Mouse (Mus musculus): ENCODE data around the gene Ak2. TPM values are rescaled to one million over a fixed set of nuclear protein-coding genes. Genes with fewer than 3 reads are reported as not detected.

Gene Ak2
- 133 and 134 TPM in 2 replicates for polyA plus RNA-seq (2014; fragmentation: Nextera tagmentation; extraction: Ambion mirVana)

DNA sequence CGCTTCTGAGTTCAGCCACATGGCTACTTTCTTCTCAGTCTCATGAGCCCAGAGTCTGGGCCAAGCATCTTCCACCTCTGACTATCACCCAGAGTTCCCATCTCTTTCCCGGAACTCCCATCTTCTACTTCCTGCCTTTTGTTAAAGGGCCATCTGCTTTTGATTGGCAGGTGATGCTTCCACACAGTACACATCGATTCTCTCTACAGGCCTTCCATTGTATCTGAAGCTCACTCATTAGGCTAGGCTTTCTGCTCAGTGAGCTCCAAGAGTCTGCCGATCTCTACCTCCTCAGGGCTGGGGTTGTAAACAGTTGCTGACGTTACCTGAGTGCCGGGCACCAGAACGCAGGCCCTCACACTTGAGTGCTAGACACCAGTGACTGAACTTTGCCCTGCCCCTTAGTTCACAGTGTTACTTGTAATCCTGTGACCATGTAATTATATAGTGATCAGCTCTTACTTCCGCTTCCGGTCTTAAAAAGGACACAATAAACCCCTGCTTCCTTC lies at the start of gene Ak2:
Ak2 (plus strand) TSS at position 459 of the 509 bp plus-strand sequence.
- no peak within 1 kb of the TSS for H3K27ac ChIP-seq (ENCODE audit: low read depth, low read length)
- WGBS, result 92% methylated on average over 9 of the region's 9 CpGs
- H3K36me3 ChIP-seq (ENCODE audit: control insufficient read depth, insufficient read depth, low read length), result no peaks in the 10 kb centered on the region
- peaks cover 8% of the 10 kb centered on the region for H3K4me1 ChIP-seq (ENCODE audit: control insufficient read depth, insufficient read depth, low read length)
- no peak within 1 kb of the TSS for H3K4me3 ChIP-seq (ENCODE audit: low read depth, low read length)
- H3K4me2 ChIP-seq (ENCODE audit: low read depth), result no peak within 1 kb of the TSS
- no peaks in the 10 kb centered on the region for H3K27me3 ChIP-seq (ENCODE audit: control insufficient read depth, insufficient read depth, low read length)
- DNase-seq (ENCODE audit: low spot score) (no peak), ATAC-seq (ENCODE audit: insufficient read depth, low FRiP score, low TSS enrichment) (no peak)
- no peaks in the 10 kb centered on the region for H3K9me3 ChIP-seq (ENCODE audit: control insufficient read depth, low read length)
- H3K9ac ChIP-seq (ENCODE audit: low read length), result no peak within 1 kb of the TSS

DNA sequence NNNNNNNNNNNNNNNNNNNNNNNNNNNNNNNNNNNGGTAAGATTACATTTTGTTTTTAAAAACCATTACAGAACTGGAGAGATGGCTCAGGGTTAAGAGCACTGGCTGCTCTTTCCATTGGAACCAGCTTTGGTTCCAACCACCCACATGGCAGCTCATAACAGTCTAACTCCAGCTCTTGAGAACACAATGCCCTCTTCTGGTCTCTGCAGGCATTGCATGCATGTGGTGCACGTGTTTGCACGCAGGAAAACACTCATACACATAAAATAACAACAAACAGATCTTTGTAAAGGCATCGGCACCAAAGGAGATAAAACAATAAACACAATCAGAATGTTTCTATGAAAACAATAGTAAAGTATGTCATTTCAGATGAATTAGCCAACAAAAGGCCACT lies 49.4 kb upstream of the Ak2 start:
- WGBS, result 65% methylated on average over 3 of the region's 3 CpGs

DNA sequence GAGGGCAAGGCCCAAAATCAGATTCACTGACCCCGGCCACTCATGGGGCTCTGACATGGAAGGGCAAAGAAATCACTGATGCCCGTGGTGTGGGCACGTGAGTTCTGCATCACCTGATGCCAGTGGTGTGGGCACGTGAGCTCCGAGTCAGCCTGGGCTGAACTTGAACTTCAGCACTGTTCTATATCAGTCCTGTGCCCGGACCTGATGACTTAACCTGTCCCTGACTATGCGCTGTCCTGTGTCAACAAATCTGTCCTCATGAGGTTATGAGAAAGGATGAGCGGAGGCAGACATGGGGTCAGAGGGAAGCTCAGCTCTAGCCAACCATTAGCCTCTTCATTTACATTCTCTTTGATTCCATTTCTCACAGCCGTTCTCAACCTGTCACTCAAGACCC lies 45.0 kb upstream of the Ak2 start:
- no peak for DNase-seq (ENCODE audit: low spot score)
- 82% methylated on average over 9 of the region's 9 CpGs for WGBS
- no peaks in the 10 kb centered on the region for H3K36me3 ChIP-seq (ENCODE audit: control insufficient read depth, insufficient read depth, low read length)

More for the DNA sequence above, 49.4 kb upstream of the Ak2 start:
- no peaks in the 10 kb centered on the region for H3K4me1 ChIP-seq (ENCODE audit: control insufficient read depth, insufficient read depth, low read length)
- DNase-seq (ENCODE audit: low spot score) (no peak), ATAC-seq (ENCODE audit: insufficient read depth, low FRiP score, low TSS enrichment) (no peak)
- H3K9ac ChIP-seq (ENCODE audit: low read length), result no peak overlapping the region
- H3K4me2 ChIP-seq (ENCODE audit: low read depth), result no peak overlapping the region
- H3K9me3 ChIP-seq (ENCODE audit: control insufficient read depth, low read length), result no peaks in the 10 kb centered on the region
- no peak overlapping the region for H3K4me3 ChIP-seq (ENCODE audit: low read depth, low read length)
- no peaks in the 10 kb centered on the region for H3K27me3 ChIP-seq (ENCODE audit: control insufficient read depth, insufficient read depth, low read length)
- no peaks in the 10 kb centered on the region for H3K36me3 ChIP-seq (ENCODE audit: control insufficient read depth, insufficient read depth, low read length)
- H3K27ac ChIP-seq (ENCODE audit: low read depth, low read length), result no peak overlapping the region

DNA sequence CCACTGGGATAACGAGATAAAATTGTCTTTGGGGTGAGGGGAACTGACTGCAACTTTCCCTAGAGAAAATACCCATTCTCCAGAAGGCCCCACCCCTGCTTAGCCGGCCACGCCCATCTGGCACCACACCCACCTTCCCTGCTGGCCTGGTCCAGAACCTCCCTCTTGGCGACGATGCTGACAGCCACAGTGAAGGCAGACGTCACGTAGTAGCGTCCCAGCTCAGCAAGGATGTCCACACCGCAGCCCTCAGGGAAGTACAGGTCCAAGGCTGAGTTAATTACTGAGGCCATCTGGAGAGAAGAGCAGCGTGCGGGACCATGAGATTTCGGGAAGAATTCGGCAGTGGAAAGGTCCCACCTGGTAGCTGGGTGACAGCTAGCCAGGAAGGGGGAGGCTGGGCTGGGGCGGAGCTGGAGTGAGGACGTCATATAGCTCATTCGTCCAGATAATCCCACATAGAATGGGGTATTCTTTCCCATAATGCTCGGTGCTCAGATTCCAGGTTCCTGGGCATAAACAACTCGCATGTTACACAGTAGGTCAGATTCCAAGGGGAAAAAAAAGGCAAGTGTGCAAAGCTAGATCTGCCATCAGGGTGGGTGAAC lies 44.3 kb upstream of the Ak2 start:
- Histone ChIP-seq H3K4me3 (ENCODE audit: low read depth, low read length) (no peak overlapping the region), H3K27me3 (ENCODE audit: control insufficient read depth, insufficient read depth, low read length) (no peaks in the 10 kb centered on the region), H3K9me3 (ENCODE audit: control insufficient read depth, low read length) (no peaks in the 10 kb centered on the region), H3K27ac (ENCODE audit: low read depth, low read length) (no peak overlapping the region), H3K36me3 (ENCODE audit: control insufficient read depth, insufficient read depth, low read length) (no peaks in the 10 kb centered on the region), H3K9ac (ENCODE audit: low read length) (no peak overlapping the region; the same call in 1 of the 2 replicates), H3K4me1 (ENCODE audit: control insufficient read depth, insufficient read depth, low read length) (no peaks in the 10 kb centered on the region), H3K4me2 (ENCODE audit: low read depth) (no peak overlapping the region)
- DNase-seq (ENCODE audit: low spot score) (no peak), ATAC-seq (ENCODE audit: insufficient read depth, low FRiP score, low TSS enrichment) (no peak)
- WGBS, result 22% methylated on average over 18 of the region's 18 CpGs

More for the DNA sequence above, 45.0 kb upstream of the Ak2 start:
- no peaks in the 10 kb centered on the region for H3K27me3 ChIP-seq (ENCODE audit: control insufficient read depth, insufficient read depth, low read length)
- no peaks in the 10 kb centered on the region for H3K4me1 ChIP-seq (ENCODE audit: control insufficient read depth, insufficient read depth, low read length)
- no peak overlapping the region for H3K27ac ChIP-seq (ENCODE audit: low read depth, low read length)
- no peak overlapping the region for H3K4me2 ChIP-seq (ENCODE audit: low read depth)
- H3K9ac ChIP-seq (ENCODE audit: low read length), result no peak overlapping the region
- H3K9me3 ChIP-seq (ENCODE audit: control insufficient read depth, low read length), result no peaks in the 10 kb centered on the region
- no peak overlapping the region for H3K4me3 ChIP-seq (ENCODE audit: low read depth, low read length)
- ATAC-seq (ENCODE audit: insufficient read depth, low FRiP score, low TSS enrichment), result no peak

DNA sequence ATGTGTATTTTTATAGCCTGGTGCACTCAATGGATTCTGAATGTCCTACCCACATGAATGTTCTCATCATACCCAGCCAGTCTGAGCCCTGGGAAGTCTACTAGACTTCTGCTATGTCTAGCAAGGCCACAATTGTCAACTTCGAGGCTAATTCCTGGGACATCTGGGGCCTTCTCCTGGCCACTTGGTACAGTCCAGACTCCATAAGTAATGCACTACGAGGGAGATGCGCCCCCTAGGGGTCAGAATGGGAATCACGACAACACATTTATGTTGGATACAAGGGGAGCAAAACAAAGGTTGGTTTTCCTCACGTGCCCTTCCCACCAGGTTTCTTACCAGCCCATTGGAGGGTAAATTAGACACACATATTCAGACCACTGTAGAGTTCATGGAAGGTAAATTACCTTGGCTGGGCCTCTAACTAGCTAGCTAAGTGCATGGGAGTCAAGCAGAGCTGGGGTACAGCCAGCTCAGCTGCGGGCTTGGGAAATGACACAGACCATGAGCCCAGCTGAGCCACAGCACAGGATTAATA lies 43.6 kb upstream of the Ak2 start:
- H3K4me1 ChIP-seq (ENCODE audit: control insufficient read depth, insufficient read depth, low read length), result no peaks in the 10 kb centered on the region
- DNase-seq (ENCODE audit: low spot score), result peak; percentile 69
- ATAC-seq (ENCODE audit: insufficient read depth, low FRiP score, low TSS enrichment), result no peak
- WGBS, result 33% methylated on average over 6 of the region's 6 CpGs
- H3K27me3 ChIP-seq (ENCODE audit: control insufficient read depth, insufficient read depth, low read length), result no peaks in the 10 kb centered on the region
- no peak overlapping the region for H3K27ac ChIP-seq (ENCODE audit: low read depth, low read length)
- no peak overlapping the region for H3K4me3 ChIP-seq (ENCODE audit: low read depth, low read length)
- no peaks in the 10 kb centered on the region for H3K36me3 ChIP-seq (ENCODE audit: control insufficient read depth, insufficient read depth, low read length)
- H3K4me2 ChIP-seq (ENCODE audit: low read depth), result no peak overlapping the region
- H3K9me3 ChIP-seq (ENCODE audit: control insufficient read depth, low read length), result no peaks in the 10 kb centered on the region
- no peak overlapping the region for H3K9ac ChIP-seq (ENCODE audit: low read length)

DNA sequence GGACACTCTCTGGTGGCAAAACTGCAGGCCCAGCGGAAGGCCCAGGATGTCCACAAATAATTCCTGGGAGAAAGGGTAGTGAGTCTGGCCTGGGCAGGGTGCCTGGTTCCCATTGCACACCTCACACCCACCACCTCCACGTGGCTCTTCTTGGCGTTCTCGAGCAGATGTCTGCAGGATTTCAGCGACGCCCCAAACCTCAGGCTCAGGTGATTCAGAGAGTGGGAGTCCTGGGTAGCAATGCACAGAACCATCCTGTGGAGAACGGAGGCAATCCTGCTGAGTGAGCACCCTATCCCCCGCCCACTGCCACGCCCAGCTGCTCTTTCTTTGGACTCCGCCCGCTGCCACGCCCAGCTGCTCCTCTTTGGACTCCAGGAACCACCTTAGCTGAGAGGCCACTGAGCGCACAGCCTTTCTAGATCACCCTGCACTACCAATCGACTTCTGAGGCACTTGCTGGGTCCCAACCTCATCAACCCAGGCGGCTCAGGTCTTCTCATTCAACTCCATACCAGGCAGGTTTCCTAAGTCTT lies 42.2 kb upstream of the Ak2 start:
- H3K4me3 ChIP-seq (ENCODE audit: low read depth, low read length), result no peak overlapping the region
- H3K4me2 ChIP-seq (ENCODE audit: low read depth), result no peak overlapping the region
- H3K27ac ChIP-seq (ENCODE audit: low read depth, low read length), result no peak overlapping the region
- ATAC-seq (ENCODE audit: insufficient read depth, low FRiP score, low TSS enrichment) (no peak), DNase-seq (ENCODE audit: low spot score) (no peak)
- no peak overlapping the region for H3K9ac ChIP-seq (ENCODE audit: low read length)
- H3K27me3 ChIP-seq (ENCODE audit: control insufficient read depth, insufficient read depth, low read length), result no peaks in the 10 kb centered on the region
- no peaks in the 10 kb centered on the region for H3K36me3 ChIP-seq (ENCODE audit: control insufficient read depth, insufficient read depth, low read length)
- H3K4me1 ChIP-seq (ENCODE audit: control insufficient read depth, insufficient read depth, low read length), result no peaks in the 10 kb centered on the region
- WGBS, result 41% methylated on average over 15 of the region's 15 CpGs
- H3K9me3 ChIP-seq (ENCODE audit: control insufficient read depth, low read length), result no peaks in the 10 kb centered on the region

DNA sequence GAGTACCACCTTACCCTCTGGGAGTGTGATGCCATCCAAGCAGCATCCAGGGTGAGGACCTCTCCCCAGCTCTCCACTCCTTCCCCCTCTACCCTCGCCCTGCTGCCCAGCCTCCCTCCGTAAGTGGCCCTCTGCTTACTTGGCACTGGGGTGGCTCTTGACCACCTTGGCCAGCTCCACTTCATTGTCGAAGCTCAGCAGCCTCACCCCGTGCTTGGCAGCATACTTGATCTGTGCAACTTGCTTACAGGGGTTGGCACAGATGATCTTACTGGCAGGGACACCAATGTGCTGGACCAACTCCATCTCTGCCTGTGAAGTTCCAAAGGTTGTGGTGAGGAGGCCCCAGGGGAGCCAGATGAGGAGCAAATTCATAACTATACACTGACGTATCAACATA lies 41.3 kb upstream of the Ak2 start:
- no peaks in the 10 kb centered on the region for H3K36me3 ChIP-seq (ENCODE audit: control insufficient read depth, insufficient read depth, low read length)
- ATAC-seq (ENCODE audit: insufficient read depth, low FRiP score, low TSS enrichment), result no peak
- H3K9ac ChIP-seq (ENCODE audit: low read length), result no peak overlapping the region
- no peak for DNase-seq (ENCODE audit: low spot score)
- no peaks in the 10 kb centered on the region for H3K9me3 ChIP-seq (ENCODE audit: control insufficient read depth, low read length)
- no peak overlapping the region for H3K4me2 ChIP-seq (ENCODE audit: low read depth)
- H3K4me3 ChIP-seq (ENCODE audit: low read depth, low read length), result no peak overlapping the region
- H3K27me3 ChIP-seq (ENCODE audit: control insufficient read depth, insufficient read depth, low read length), result no peaks in the 10 kb centered on the region
- H3K4me1 ChIP-seq (ENCODE audit: control insufficient read depth, insufficient read depth, low read length), result no peaks in the 10 kb centered on the region
- H3K27ac ChIP-seq (ENCODE audit: low read depth, low read length), result no peak overlapping the region
- WGBS, result 89% methylated on average over 5 of the region's 5 CpGs

DNA sequence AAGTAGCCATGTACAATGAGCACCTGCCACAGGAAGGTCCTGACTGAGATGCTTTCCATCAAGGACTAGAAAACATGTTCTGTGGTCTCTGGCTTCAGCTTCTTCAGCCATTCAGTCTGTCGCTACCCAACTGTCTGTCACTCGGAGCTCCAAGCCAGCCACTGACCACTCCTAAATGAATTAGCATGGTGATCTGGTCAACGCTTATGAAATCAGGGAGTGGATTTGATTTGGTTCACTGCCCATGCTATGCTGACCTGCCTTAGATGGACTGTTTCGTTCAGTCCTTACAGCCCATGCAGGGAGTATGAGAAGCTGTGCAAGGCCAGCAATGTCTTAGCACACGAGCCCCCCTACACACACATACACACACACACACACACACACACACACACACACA lies 37.9 kb upstream of the Ak2 start:
- no peaks in the 10 kb centered on the region for H3K4me1 ChIP-seq (ENCODE audit: control insufficient read depth, insufficient read depth, low read length)
- ATAC-seq (ENCODE audit: insufficient read depth, low FRiP score, low TSS enrichment) (no peak), DNase-seq (ENCODE audit: low spot score) (no peak)
- H3K36me3 ChIP-seq (ENCODE audit: control insufficient read depth, insufficient read depth, low read length), result no peaks in the 10 kb centered on the region
- no peak overlapping the region for H3K27ac ChIP-seq (ENCODE audit: low read depth, low read length)
- no peak overlapping the region for H3K4me3 ChIP-seq (ENCODE audit: low read depth, low read length)
- no peak overlapping the region for H3K4me2 ChIP-seq (ENCODE audit: low read depth)
- H3K9me3 ChIP-seq (ENCODE audit: control insufficient read depth, low read length), result no peaks in the 10 kb centered on the region
- WGBS, result 87% methylated on average over 5 of the region's 5 CpGs
- H3K27me3 ChIP-seq (ENCODE audit: control insufficient read depth, insufficient read depth, low read length), result no peaks in the 10 kb centered on the region
- H3K9ac ChIP-seq (ENCODE audit: low read length), result no peak overlapping the region

All from neural tube, embryonic 11.5 days (tissue).